Mouse (Mus musculus): Measurements from ENCODE around the gene Olfr209.
"Not testable (repeated sequence)": the region's sequence is repeated elsewhere in the genome, so short reads cannot be mapped to it uniquely, and the experiment has no call there.

Gene Olfr209

GRCm38 (mm10) chr16:59363893-59364292 lies at the start of gene Olfr209:
TSS of gene Olfr209 (minus strand) at chr16:59363993.
- no peak for DNase-seq (ENCODE audit: extremely low read depth, insufficient read length, low spot score)

GRCm38 (mm10) chr16:59413475-59413874 lies 49.7 kb upstream of the Olfr209 start:
- no peak for DNase-seq (ENCODE audit: extremely low read depth, insufficient read length, low spot score)

GRCm38 (mm10) chr16:59409800-59410199 lies 46.0 kb upstream of the Olfr209 start:
- no peak for DNase-seq (ENCODE audit: extremely low read depth, insufficient read length, low spot score)

GRCm38 (mm10) chr16:59409341-59409748 lies 45.6 kb upstream of the Olfr209 start:
- DNase-seq (ENCODE audit: extremely low read depth, insufficient read length, low spot score), result no peak

- DNase-seq (ENCODE audit: extremely low read depth, insufficient read length, low spot score), result no peak
Measured at GRCm38 (mm10) chr16:59407032-59407431, 43.2 kb upstream of the Olfr209 start, which contains the start of gene Gabrr3. TSS of gene Gabrr3 (plus strand) at chr16:59407332.

GRCm38 (mm10) chr16:59404798-59405197 lies 41.0 kb upstream of the Olfr209 start:
- no peak for DNase-seq (ENCODE audit: extremely low read depth, insufficient read length, low spot score)

GRCm38 (mm10) chr16:59403684-59404083 lies 39.9 kb upstream of the Olfr209 start:
- no peak for DNase-seq (ENCODE audit: extremely low read depth, insufficient read length, low spot score)

- DNase-seq (ENCODE audit: extremely low read depth, insufficient read length, low spot score), result peak; percentile 7
Measured at GRCm38 (mm10) chr16:59401985-59402384, 38.2 kb upstream of the Olfr209 start.

GRCm38 (mm10) chr16:59401102-59401501 lies 37.3 kb upstream of the Olfr209 start:
- DNase-seq (ENCODE audit: extremely low read depth, insufficient read length, low spot score), result no peak

GRCm38 (mm10) chr16:59393300-59393699 lies 29.5 kb upstream of the Olfr209 start:
- DNase-seq (ENCODE audit: extremely low read depth, insufficient read length, low spot score), result no peak

GRCm38 (mm10) chr16:59349146-59349545 lies 14.6 kb downstream of the Olfr209 start, which contains the start of gene Olfr206:
TSS of gene Olfr206 (minus strand) at chr16:59349246.
- DNase-seq (ENCODE audit: extremely low read depth, insufficient read length, low spot score), result no peak

GRCm38 (mm10) chr16:59331038-59331437 lies 32.8 kb downstream of the Olfr209 start, which contains the start of gene Olfr205:
TSS of gene Olfr205 (minus strand) at chr16:59331138.
- DNase-seq (ENCODE audit: extremely low read depth, insufficient read length, low spot score), result no peak

GRCm38 (mm10) chr16:59323262-59323661 lies 40.5 kb downstream of the Olfr209 start:
- DNase-seq (ENCODE audit: extremely low read depth, insufficient read length, low spot score), result not testable (repeated sequence)

GRCm38 (mm10) chr16:59318148-59318547 lies 45.6 kb downstream of the Olfr209 start, which contains the start of gene Olfr204:
TSS of gene Olfr204 (minus strand) at chr16:59318248.
- DNase-seq (ENCODE audit: extremely low read depth, insufficient read length, low spot score), result no peak
